Mouse (Mus musculus) left cerebral cortex, adult 11 months (tissue): ENCODE measurements around the gene Dock1.

Experiments
- DNase-seq: peaks from one replicate; pipeline ENCODE4 v3.0.0; 2022; ENCODE audit warnings: low spot score

The Dock1 gene

DNA sequence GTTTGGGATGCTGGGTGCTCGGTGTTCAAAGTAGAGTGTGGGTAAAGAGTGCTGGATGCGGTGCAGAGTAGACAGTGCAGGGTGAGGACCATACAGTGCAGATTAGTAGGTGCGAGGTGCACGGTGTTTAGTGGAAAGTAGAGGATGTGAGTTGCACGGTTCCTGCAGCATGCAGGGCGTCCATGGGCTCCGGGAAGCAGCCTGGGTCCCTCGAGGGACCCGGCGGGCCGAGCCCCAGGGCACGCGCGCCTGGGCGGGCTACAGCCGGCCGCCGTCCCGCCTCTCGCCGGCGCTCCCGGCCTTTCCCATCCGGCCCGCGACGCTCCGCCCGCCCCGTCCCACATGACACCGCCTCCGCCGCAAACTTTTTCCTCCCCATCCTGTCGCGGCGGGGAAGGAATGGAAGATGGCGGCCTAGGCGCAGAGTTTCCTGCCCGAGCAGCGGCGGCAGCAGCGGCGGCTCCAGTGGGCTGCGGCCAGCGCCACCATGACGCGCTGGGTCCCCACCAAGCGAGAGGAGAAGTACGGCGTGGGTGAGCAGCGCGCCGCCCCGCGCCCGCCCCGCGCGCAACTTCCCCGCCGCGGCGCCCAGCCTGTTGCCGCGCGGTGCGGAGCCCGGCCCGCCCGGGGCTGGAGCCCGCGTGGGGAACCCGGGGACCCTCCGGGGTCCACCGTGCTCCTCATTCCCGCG, at the start of gene Dock1:
TSS of gene Dock1 (plus strand) at position 343 of the 691 bp plus-strand sequence.
- DNase-seq: no peak

DNA sequence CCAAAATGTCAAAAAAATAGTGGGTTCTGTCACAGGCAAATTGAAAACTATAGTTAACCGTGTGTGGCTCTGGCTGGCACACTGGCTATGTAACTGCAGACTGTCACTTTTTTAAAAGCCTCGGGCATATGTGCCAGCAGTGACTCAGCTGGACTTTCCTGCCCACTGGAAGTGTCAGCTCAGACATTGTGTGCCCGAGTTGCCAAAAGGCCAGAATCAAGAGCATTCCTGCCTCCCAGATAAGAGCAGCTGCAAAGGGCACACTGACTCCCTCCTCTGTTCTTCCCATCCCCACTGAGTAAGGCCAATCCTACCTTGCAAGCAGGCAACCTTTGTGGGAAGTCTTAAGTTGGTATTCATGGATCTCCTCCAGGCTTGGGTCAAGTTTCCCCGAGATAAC, 42.5 kb upstream of the Dock1 start:
- DNase-seq: no peak

DNA sequence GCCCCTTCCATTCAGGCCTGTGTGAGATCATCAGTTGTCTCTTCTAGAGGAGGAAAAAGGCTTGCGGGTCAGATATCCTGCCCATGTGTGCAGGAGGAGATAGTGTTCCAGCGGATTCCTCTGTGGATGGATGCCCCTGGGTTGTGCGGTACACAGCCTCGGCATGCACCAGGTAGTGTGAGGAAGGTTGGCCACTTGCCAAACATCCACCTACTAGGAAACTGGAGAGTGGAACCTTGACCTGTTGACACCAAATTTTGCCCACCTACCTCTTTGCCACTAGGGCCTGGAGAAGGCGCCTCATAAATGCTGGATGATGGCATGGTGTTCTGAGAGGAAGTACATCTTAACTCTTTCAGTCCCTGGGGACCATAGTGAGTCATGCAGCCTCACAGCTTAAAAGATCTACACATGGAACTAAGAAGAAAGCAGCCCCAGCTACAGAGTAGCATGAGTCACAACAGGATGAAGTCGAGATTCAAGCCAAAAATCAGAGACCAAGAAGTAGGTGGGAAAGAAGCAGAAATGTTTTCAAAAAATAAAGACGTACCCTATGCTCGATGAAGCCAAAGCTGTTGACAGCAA, 20.1 kb upstream of the Dock1 start:
- no peak for DNase-seq

DNA sequence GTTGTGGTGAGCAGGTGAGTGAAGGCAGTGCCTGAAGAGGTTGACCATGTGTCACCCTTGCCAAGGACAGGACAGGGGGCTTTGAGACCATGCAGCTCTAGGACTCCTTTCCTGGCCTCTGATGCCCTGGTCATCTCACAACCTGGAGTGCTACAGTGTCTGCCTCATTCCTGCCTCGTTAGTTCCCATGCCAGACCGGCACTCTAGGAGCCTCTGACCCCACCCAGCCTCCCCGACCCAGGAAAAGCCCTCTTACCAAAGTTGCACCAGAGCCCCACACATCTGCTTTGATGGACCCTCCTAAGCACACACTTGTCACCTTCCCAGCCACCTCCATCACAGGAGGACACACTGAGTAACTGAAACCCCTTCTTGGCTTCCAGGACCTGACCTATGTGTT, 19.4 kb upstream of the Dock1 start:
- DNase-seq: no peak

DNA sequence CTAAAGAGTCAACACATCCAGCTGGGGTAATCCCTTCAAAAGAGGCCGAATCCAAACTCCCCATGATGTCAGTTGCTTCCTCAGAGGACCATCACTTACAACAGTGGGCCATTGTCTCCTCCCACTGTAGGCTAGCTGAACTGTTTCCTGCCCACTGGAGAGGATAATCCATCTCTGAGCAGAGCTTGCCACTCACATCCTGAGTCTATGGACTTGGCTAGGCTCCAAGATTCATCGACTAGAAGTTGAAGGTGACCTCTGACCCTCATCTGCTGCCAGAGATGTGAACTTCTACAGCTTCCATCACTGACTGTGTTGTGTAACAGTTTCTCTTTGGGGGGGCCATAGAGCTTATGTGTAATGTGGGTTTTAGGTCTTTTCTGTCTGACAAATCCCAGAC, 7.2 kb upstream of the Dock1 start:
- DNase-seq: no peak

DNA sequence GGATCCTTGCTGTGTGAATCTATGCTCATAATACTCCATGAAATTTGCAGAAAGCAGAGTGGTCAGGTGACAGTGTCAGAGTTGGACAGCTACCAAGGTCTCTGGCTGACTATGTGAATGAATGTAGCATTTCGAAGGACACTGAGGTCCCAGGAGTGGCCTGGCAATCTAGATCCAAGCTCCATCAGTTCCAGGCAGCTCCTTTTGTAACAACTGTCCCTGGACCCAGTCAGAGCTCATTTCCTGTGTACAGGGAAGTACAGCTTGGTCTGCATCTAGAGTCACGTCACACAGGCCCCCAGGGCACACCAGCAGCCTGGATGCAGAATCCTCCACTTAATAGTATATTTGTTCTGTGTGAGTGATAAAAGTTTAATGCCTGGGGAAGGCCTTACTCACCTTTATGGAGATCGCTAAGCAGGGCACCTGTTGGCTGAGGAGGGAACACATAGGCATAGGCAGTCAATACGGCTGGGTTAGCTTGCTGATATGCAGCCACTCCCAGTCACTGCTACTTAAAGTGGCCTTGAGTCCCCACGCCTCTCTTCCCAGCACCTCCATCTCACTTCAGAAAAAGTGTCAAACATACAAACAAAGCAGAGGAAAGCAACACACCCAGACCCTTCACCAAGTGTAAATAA, 4.7 kb upstream of the Dock1 start:
- DNase-seq: no peak

DNA sequence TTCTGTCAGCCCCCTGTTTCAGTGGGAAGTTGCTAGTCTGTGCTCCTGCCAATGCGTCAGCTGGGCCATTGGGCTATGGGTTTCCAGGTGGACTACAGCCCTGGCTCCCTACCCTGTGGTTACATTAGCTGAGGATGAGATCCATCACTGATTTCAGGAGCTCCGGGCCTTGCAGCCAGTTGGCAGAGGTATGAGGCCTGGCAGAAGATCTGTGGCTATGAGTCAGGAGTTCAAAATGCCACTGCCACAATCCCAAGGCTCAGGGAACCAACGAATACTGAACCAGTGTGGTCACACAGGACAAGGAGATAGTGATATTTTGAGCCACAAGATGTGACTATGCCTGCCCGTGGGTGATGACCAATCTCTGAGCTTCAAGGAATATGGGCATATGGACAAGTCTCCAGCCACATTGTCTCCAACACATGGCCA, 3.2 kb upstream of the Dock1 start:
- no peak for DNase-seq

DNA sequence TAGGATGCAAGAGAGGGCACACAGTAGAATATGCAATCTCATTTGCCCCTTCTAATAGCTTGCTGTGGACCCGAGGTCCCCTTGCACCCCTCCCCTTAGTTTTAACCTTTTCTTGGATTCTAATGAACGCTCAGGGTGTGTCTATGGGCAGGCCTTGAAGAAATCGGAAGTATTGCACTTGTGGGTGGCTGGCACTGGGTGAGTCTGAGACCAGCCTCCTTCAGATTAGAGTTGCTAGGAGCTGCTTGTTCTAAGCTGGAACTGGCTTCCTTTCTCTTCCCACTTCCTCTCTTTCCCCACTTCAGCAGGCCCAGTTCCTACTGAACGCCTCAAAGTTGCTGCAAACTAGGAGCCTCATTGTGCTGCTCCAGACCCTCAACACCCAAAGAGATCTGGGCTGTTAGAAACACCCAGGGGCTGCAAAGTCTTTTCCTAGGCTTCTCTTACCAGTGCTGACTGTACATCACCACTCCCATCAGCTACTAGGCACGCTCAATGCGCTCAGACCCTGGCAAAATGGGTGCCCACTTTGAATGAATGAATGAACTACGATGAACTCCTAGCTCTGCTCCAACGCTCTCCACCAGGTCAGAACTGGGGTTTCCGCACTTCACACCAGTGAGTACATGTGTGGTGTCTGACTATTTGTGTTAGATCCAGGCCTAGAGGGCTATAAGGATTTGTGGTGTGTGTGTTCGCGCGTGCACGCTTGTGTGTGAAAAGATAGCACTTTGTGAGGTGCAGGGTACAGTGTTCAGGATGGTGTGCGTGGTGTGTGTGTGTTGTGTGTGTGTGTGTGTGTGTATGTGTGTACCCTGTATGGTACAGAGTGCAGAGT, 761 bp upstream of the Dock1 start:
- no peak for DNase-seq

DNA sequence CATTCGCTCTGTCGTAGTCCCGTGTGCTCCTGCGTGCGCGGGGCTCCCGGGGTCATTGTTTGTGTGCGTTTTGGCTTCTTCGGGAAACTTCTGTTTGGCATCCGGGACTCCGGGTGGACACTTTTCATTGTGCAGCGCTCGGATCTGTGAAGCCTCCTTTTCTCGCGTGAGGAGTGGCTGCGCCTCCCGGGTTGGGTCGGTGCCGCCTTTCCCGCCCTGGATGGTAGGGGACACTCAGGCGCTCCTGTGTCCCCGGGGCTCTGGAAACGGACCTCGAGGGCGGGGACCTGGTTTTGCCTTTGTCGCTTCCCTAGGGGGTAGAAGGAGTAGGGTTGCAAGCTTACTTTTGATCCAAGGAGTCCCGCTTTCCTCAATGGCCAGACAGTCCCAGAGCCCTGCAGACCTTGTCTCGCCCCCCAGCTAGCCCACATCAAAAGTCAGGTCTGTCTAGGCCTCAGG, 578 bp downstream of the Dock1 start:
- DNase-seq: no peak

DNA sequence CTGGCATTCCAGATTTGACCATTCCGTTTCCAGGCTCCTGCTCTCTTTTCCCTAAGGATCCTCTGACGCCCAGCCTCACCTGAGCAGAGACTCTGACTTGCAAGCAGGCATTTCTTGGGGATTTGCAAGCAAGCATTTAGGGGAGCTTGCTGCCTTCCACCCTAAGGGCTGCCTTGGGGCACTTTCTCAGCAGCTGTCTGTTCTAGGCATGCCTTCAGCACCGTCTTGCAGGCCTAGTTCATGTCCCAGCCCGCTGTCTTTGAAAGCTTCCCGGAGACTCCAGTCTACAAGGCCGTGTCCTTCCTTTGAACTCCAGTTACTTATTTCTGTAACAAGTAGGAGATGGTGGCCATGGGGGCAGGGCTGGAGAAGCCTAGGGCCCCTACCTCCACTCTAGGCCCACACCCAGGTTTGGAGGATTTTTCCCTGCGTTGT, 1.0 kb downstream of the Dock1 start:
- DNase-seq: no peak

DNA sequence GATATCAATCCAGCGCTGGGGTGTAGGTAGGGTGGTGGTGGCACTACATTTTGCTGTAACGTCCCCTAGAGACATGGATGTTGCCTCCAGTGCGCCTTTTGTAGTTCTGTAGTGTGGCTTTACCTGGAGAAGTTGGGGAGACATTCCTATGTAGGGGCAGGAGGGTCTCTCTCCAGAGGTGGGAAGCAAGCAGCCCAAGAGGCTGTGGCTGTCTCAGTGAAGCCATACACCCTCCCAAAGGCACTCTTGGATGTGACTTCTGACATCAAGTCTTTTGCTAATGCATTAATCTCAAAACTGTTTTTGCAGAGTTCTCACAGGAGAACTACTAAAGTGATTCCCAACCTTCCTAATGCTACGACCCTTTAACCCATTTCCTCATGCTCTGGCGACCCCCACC, 2.7 kb downstream of the Dock1 start:
- DNase-seq: no peak

DNA sequence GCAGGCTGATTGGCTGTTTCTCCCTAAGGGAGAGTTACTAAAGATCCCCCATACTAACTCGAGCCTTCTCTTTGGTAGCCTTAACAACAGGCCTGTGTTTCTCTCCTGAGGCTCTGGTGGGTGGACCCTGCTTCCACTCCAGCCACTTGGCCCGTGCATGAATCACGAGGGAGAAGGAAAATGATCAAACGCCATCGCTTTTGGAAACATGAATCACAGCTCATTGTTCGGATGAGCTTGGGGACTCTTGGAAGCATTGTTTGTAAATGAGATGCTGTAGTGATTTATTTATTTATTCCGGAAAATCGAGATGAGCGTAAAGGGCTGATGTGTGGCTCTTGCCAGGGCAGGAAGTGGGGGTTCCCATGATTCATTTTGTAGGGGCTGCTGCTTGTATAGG, 3.5 kb downstream of the Dock1 start:
- no peak for DNase-seq

DNA sequence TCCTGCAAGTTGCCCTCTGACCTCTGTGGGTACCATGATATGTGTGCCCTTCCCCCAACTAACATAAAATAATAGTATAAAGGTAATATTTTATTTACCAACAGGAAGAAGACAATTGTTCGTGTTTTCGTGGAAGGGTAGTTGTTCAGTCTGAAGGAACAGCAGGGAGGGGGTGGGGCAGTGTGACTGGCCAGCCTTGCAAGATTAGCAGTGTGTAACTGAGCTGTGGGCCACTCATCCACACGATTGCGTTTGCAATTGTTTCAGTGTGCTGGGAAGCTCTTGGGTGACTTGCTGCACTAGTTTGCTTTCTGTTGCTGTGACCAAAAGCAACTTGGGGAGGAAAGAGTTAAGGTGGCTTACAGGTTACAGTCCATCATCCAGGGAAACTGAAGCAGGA, 7.4 kb downstream of the Dock1 start:
- no peak for DNase-seq

DNA sequence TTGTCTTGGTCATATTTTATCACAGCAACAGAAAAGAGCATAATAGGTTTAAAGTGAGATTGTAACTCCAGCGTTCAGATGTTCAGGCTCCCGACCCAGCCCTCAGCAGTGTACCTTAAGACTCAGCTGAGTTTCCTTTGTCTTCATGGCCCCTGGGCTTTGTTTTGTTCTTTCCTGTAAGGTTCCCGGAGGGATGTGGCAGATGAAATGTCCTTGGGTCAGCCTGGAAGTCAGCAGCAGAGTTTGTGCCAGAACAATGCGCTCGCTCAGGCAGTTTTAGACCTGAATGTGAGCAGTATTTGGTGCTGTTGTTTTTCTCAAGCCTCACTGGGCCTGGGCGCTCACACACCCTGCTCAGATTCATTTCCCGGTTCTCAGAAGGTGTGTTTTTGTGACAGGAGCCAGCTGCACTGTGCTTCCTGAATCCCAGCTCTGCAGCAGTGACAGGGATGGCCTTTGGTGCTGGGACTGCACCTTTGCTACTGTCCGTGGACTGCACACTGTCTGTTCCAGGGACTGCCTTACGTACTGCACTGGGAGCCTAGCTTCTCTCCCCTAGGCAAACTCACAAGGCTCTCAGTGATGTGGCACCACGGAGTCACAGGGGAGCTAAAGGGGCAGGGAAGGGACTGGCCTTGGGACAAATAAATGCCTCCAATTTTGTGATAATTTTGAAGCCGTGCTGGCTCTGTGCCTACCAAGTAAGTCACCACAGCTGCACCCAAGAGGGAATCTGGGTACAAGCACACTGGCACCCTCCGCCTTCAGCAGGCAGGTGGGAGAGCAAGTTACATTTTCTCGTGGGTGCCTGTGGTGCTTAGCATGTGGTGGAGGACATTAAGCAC, 9.1 kb downstream of the Dock1 start:
- DNase-seq: no peak

DNA sequence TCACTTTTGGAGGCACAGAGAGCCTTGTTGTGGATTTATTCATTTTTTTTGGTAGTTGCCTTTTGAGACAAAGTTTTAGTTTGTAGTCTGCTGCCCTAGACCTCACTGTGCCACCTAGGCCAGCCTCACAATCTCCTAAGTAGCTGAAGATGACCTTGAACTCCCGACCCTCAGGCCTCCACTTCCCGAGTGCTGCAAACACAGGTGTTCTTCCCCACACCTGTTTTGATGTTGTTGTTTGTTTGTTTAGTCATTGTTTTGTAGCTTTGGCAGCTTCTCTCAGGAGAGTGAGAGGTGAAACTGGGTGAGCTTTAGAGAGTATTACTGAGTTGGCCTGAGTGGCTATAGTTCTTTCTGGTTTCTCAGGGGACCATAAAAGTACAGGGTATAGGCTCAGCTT, 9.7 kb downstream of the Dock1 start:
- no peak for DNase-seq

DNA sequence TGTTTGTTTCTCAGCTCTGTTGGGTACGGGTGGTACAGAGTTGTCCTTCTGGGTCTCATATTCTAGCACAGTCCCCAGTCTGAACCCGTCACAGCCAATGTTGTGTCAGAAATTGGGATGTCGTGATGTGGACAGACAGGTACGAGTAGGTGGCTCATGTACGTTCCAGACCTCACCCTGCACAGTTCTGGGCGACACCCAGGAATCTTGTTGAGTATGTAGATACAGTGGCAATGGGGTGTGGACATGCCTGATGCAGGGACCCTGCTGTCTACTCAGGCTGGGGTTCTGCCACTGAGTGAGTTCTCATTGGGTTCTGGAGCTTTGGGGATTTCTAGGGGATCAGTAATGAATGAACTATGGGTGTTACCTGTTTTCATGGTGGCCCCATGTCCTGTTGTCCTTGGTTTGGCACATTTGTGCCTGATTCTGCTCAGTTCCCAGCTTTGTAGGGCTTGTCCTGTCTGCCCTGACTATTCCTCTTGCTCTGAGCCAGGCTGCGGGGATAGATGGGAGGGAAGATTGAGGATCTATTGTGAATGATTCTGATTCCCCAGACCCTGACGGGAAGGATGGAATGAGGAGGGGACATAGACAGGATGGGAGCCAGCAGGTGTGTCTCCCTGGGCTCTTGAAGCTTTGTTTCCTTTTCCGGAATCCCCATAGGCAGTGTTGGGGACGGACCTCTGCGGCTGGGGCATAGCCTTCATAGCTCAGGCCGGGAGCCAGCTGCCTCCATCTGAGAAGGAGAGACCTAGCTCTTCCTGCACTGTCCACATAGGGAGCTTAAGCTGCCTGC, 11.5 kb downstream of the Dock1 start:
- no peak for DNase-seq

DNA sequence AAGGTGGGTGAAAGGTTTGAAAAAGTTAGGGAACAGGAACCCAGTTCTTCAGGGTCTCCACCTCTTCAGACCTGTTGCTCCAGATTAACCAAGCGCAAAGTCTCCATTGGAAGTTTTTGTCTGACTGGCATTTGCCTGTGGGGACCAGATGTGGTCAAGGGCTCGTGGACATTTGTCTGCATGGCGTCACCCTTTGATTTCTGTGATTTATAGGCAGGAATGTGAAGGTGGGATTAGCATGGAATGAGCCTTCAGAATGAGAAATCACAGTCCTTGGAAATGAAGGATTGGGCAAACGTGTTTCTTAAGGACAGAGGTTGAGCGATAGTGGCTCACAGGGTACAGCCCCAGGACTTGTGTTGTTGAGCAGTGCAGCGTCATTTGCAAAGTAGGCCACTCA, 17.9 kb downstream of the Dock1 start:
- DNase-seq: no peak

DNA sequence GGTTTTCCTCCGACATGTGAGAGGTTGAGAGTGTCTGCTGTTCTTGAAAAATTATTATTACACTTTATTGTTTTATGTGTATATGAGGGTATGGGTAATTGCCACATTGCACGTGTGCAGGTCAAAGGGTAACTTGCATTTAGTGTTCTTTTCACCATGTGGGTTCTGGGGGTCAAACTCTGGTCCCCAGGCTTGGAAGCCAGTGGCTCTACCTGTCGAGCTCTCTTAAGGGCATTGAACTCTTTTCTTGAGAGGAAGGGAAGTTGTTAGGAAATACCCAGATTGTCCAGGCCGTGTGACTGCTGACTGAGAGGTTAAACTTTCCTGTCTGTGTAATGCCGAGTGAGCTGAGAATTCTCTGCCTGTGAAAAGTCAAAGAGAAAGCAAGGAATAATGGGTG, 19.7 kb downstream of the Dock1 start:
- no peak for DNase-seq

DNA sequence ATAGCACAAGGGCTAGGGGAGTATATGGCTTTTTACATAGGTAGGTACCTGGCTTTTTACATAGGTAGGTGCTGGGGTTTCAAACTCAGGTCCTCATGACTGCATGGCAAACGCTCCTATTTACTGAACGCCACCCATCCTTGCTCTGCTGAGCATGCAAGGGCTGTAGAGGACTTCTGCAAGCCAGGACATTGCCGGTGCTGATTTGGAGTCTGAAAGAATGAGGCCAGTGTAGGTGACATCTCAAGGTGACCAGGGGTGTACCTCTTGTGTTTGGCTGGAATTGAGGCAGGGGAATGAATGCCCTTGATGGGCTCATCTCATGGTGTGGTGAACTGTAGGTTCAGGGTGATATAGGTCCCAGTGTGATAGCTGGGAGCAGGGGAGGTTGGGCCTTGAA, 20.4 kb downstream of the Dock1 start:
- no peak for DNase-seq

DNA sequence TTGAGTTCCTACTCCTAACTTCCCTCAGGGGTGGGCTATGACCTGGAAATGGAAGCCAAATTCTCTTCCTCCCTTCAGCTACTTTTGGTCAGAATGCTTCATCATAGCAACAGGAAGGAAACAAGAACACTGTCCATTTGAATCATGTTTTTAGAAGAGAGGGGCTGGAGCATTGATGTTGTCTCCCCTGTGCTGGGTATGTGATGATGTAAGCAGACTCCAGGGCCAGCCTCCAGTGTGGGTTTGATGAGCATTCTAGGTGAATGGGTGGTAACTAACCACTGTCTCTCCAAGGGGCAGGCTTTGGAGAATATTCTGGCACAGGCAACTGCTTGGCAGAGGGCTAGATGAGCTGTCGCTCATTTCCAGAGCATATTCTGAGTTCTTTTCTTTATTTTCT, 22.9 kb downstream of the Dock1 start:
- DNase-seq: no peak

DNA sequence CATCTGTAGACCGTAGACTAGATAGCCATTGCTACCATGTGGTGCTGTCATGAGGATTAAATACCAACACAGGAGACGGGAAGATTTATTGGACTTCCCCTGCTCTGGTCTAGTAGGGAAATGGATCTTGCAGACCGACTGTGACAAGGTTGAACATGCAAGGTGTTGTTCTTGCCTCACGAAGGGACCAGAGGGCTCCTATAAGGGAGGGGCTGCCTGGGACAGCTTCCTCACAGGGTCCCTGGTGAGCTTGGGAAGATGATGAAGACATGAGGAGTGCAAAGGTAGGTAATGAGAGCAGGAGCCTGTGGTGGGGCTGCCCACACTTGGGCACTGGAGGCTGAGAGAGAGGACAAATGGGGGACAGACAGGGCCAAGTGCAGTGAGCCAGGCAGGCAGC, 25.0 kb downstream of the Dock1 start:
- DNase-seq: no peak
